Mouse (Mus musculus): ENCODE measurements around the gene Arhgap45.
"Not testable (repeated sequence)": the region's sequence is repeated elsewhere in the genome, so short reads cannot be mapped to it uniquely, and the experiment has no call there.

Arhgap45 gene

DNA sequence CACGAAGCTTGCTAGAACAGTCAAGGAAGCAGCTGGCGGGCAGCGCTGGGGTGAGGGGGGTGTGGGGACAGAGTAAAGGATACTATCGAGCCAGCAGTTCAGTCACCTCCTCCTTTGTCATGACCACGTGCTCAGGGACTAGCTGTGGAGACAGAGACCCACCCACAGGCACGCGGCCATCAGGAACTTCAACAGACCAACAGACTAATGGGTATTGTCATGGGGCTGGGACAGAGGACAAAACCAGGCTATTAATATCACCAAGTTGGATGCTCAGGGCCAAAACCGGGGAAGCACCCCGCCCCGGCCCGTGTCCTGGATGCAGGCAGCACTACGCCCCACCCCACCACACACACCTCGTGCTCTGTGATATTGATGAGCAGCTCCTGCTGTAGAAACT lies 20.4 kb downstream of the Arhgap45 start:
- peak; percentile 48 to 60 for DNase-seq

DNA sequence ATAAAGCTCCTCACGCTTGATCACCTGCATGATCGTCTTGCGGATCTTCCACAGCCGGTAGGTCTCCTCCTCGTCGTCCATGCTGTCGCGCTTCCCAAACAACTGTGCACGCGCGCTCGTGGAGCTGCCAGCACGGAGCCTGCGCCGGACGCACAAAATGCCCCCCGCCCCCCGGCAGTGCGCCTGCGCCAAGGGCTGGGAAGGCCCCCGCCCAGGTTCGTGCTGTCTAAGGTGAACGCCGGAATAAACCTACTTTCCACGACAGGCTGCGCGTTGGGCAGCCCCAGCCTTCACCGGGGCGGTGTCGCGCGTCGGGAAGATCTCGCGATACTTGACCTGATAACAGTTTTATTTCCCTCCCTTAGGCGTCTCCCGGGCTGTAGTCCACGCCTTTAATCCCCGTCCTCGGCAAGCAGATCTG lies 23.1 kb downstream of the Arhgap45 start, which contains the start of gene Polr2e:
TSS of gene Polr2e (minus strand) at position 237 of the 421 bp plus-strand sequence.
- peak; percentile 97 to 98 for DNase-seq

DNA sequence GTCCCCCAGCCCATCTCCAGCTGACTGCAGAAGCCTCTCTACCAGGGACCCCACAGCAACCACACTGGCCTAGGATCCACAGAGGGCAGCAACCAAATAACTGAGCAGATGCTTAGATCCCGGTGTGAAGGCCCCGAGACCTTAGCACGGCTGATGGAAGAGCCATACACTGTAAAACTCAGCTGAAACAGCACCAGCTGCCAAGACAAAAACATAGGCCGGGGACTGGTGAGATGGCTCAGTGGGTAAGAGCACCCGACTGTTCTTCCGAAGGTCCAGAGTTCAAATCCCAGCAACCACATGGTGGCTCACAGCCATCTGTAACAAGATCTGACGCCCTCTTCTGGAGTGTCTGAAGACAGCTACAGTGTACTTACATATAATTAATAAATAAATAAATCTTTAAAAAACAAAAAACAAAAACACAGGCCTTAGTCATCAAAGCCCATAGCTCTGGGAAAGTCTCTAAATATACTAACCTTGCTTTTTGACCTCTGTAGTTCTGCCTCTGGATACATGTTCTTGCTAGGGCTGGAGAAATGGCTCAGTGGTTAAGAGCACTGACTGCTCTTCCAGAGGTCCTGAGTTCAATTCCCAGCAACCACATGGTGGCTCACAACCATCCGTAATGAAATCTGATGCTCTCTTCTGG lies 25.1 kb downstream of the Arhgap45 start:
- not testable (repeated sequence) for DNase-seq

DNA sequence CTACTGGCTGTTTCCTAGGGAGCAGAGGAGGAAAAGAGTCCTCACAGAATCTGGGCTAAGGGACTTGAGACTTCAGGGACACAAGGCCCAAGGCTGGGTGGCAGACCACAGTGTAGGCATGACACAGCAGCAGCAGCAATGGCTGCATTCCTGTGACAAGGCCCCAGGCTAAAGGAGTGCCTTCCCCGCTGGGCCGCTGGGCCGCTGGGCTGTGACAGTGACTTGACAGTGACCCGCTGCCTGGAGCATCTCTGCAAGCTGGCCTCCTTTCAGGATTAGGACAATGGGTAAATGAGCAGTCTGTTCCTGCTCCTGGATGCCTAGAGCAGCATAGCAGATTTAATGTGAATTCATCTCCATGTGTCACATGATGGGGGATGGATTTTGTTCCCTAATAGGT lies 27.6 kb downstream of the Arhgap45 start:
- no peak for DNase-seq

DNA sequence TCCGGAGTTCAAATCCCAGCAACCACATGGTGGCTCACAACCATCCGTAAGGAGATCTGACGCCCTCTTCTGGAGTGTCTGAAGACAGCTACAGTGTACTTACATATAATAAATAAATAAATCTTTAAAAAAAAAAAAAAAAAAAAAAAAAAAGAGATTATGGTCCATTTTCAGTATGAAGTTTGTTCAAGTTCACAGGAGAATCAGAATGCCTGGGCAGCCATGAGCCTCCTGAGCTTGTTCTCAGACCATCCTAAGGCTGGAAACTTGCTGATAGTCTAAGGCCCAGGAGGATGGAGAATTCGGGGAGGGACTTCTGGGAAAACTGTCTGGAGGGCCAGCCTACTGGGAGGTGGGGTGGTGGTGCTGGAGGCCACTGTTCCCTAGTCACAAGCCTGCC lies 28.9 kb downstream of the Arhgap45 start:
- DNase-seq: not testable (repeated sequence)

DNA sequence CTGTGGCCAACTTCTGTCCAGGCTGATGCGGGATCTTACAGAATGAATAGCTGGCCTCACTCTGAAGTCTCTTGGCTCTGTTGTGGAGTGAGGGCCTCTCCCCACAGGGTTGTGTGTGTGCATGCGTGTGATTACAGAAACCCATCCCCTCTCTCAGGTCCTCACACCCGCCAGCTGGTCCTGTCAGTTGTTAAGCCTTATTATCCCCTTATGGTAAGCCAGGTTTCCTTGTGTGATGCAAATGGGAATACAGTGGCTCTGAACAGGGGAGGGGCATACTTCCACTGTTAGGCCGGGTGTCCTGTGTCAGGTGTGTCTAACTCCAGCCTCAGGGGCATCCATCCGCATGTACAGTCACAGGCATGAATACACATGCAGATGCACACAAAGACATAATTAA lies 29.3 kb downstream of the Arhgap45 start:
- DNase-seq: no peak

DNA sequence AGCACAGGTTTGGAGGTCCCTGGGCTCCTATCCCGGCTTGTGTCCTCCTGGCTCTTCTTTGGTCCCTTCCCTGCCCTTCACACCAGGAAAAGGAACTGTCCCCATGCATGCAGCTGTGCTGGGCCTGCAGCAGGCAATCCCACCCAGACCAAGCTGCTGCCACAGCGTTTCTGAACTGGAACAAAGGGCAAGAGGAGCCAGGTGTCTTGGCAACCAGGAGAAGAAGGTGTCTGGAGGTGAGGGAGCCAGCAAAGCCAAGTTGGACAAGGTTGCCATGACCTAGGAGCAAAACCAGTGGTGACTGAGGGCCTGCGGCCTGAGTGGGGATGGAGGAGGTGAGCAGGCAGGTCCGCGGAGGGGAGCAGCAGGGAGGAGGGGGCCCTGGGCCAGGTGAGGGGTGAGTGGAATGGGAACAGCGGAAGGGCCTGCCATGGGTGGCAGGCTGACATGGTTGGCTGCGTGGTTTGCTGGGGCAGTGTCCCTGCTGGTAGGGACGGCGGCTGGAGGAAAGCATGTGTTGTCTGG lies 30.6 kb downstream of the Arhgap45 start, which contains the start of gene Gpx4:
TSS of gene Gpx4 (plus strand) at position 126 of the 525 bp plus-strand sequence.
- peak in 1 of 2 experiments; percentile 56 for DNase-seq

DNA sequence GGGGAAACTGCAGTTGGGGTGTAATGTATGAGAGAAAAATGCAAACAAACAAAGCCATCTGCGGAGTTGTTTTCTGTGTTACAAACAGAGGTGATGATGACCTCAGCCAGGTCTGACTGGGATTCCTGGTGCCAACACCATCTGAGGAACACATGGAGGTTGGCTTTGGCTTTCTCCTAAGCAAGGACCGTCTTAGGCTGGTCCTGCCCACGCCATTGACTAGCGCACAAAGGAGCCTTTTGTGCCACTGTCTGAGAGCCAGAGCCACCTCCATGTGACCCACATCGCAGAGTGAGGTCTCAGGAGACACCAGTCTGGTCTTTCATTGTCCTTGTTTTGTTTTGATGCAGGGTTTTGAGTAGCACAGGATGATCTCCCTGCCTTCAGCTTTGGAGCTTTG lies 31.9 kb downstream of the Arhgap45 start:
- DNase-seq: no peak

DNA sequence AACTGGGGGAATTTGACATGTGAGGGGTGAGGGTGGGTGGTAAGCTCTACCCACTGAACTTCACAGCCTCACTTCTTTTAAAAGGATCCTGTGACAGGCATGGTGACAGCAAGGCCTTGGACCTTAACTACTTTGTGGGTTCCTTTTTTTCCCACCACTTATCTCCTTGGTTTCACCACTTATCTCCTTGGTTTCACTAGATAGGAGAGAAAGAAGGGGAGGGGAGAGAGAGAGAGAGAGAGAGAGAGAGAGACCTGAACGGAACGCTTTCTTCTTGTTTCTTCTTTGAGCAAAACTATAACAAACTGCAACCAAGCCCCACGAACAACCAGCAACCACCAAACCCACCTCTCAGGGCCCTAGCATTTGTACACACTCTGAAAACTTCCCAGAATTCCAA lies 32.4 kb downstream of the Arhgap45 start:
- no peak for DNase-seq

DNA sequence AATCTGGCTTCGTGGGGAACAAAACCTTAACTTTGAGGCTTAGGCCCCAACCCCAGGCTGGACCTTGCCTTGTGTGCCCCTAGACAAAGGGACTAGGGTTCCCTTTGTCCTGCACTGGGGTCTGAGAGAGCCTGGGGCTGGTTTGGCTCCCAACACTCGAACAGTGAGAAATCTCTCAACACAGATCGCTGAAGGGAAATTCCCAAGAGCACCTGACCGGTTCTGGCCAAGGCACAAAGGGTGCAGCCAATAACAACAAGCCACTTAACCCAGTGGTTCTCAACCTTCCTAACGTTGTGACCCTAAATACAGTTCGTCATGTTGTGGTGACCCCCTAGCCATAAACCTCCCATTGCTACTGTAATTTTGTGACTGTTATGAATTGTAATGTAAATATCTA lies 33.8 kb downstream of the Arhgap45 start:
- peak in 1 of 2 experiments; percentile 48 for DNase-seq

DNA sequence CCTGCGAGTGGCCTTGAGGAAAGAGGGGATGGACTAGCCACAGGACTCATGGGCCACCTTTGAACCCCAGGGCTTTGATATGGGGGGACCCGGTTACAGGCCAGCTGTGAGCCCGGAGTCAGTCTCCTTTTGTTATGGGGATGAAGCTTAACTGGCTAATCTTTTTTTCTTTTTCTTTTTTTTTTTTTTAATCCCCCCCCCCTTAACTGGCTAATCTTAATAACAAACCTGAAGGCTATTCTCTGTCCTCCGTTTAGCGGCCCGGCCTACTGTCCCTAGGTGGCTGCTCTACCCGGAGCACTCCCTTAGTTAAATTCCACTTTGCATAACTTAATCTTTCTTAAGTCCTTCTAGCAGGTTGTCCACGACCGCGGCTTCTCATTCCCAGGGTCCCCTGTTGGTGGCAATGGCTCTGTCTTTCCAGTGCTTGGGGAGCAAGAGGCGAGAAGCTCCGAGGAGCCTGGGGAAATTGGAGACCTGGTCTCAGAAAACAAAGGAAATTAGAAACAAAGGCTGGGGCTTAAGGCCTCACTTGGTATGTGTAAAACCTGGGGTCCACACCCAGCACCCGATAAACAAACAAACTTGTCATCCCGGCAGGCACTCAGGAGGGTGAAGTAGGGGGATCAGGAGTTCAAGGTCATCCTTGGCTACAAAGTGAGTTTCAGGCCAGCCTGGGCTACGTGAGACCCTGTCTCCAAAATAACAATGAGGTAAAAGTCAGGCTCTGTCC lies 34.6 kb downstream of the Arhgap45 start:
- DNase-seq: peak in 1 of 2 experiments; percentile 44

DNA sequence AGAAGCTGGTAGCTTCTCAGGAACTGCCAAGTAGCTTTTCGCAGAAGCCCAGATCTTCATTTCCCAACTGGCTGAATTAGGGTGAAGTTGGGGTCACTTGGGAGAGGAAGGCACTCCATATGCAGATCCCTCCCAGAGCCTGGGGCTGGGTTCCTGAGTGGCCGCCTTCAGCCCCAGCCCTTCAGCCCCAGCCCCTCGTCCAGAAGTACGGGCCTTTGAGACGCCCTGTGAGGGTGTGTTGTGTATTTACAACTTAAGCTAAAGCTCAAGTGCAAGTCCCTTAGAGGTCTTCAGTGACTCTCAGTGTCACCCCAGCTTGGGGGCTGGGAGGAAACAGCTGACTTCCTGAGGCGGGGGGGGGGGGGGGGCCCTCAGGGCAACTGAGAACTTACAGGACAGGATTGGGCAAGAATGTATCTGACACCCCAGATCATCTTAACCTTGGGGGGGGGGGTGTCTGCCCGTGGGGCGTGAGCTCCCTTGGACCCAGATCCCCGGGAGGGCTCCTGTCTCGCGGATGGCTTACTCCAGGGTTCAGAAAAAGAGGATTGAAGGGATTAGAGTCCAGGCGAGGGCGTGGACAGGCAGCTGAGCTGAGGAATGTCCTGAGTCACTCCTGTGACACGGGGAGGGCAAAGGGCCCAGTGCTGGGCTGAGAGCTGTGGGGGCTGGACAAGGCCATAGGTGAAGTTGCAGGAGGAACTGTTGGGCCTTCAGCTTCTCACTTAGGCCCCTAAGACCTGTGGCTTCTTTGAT lies 35.3 kb downstream of the Arhgap45 start:
- peak; percentile 91 to 95 for DNase-seq

DNA sequence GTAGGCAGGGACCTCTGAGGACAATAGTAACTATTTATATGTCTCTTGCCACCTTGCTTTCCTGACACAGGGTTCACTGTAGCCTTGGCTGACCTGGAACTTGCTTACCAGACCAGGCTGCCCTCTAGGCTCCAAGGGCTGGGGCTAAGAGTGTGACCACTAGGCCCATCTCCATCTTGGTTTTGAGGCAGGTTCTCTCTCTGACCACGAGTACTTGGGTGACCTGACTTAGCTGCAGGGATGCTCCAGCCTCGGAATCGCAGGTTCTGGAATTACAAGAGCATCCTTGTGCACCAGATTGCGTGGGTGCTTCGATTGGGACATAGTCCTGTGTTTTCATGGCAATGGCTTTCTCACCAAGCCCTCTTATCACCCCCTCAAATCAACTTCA lies 35.9 kb downstream of the Arhgap45 start:
- no peak for DNase-seq

DNA sequence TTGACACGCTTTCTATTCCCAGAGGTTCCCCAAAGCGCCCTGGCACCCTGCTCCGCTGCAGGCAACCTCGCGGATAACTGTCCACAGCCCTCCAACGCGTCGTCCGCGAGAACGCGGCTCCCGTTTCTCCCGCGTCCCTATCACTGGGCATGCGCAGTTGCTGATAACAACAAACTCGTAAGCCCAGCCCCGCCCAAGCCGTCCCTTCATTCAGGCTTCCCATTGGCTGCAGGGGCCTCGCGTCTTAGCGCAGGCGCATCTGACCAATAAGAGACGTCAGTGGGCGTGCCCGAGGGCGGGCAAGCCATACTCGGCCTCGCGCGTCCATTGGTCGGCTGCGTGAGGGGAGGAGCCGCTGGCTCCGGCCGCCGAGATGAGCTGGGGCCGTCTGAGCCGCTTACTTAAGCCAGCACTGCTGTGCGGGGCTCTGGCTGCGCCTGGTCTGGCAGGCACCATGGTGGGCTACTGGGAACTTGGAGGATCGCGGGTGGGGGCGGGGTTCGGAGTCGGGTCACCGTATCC lies 36.9 kb downstream of the Arhgap45 start:
- peak; percentile 100 for DNase-seq

DNA sequence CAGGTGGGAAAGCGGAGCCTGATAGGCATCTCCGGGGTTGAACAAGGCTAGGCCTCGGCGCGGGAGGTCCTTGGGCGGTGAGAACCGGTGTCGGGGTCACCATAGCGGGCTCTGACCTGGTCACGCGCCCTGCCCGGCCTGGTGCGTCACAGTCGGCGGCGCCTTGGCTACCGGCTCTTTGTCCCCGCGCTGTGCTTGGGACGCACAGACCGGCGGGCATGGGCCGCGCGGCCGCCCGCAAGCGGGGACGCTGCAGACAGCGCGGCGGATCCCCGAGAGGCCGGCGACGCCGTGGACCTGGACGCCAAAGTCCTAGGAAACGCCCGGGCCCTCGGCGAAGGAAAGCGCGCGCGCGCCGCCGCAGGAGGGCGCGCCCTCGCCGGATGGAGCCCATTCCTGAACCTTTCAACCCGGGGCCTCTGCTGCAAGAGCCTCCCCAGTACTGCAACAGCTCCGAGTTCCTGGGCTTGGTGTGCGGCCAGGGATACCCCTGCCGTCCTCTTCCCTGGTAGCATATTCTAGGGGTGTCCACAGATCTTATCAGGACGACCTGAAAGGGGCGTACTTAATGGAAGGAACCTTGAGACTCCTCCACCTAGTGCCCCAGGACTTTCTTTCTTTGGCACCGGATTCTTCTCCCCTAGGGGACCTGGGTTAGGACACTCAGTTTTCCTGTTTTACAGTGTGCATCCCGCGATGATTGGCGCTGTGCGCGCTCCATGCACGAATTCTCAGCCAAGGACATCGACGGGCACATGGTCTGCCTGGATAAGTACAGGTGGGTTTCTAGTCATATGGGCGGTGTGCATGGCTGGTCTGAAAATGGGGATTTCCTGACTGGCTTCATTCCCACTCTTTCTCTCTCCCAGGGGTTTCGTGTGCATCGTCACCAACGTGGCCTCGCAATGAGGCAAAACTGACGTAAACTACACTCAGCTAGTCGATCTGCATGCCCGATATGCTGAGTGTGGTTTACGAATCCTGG lies 37.7 kb downstream of the Arhgap45 start:
- peak; percentile 80 to 85 for DNase-seq

DNA sequence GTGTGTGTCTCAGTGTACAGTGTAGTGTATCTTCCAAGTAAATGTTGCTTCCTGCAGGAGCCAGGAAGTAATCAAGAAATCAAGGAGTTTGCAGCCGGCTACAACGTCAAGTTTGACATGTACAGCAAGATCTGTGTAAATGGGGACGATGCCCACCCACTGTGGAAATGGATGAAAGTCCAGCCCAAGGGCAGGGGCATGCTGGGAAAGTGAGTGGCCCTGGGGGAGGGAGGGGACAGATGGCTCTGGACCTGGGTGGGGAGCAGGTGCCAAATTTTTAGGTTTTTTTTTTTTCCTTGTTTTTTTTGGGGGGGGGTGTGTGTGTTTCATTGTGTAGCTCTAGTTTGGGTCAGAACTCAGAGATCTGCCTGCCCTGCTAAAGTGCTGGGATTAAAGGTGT lies 38.5 kb downstream of the Arhgap45 start:
- DNase-seq: not testable (repeated sequence)

DNA sequence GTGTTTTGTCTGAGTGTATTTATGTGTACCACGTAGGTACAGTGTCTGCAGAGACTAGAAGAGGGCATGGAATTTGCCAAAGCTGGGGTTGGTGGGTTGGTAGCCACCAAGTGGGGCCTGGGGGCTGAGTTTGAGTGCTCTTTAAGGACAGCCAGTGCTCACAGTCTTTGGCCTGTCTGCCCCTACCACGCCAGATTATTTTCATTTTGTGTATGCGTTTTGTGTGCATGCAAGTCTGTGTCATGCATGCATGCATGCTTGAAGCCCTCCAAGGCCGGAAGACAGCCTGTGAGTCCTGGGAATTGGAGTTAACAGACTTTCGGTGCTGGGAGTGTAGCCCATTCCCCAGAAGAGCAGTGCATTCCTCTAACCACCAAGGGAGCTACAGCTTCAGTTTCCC lies 38.9 kb downstream of the Arhgap45 start:
- DNase-seq: no peak

DNA sequence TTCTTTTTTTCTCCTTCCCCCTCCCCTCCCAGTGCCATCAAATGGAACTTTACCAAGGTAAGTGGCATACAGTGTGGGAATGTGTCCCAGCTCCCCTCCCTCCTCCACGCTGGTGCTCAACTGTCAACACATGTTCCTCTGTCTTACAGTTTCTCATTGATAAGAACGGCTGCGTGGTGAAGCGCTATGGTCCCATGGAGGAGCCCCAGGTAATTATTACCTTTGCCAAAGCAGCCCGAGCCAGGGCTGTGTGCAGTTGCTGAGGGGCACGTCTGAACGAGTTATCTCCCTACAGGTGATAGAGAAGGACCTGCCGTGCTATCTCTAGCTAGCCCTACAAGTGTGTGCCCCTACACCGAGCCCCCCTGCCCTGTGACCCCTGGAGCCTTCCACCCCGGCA lies 39.4 kb downstream of the Arhgap45 start:
- peak in 1 of 2 experiments; percentile 50 for DNase-seq

DNA sequence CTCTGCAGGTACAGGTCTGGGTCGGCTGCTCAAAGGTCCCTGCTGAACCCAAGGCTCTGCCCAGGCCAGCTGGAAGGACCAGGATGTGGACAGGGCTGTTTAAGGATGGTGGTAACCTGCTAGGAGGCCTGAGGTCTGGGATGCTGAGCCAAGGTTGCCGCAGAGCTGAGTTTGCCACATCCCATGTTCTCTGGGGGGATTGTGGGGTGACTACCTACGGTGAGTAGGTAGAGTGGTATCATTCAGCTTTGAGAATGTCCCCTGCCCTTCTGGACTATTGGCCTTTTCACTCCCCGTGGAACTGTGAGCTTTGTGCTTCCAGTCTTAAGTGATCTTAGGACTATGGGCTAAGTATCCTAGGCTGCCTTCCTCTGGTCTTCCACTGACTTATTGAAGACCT lies 40.1 kb downstream of the Arhgap45 start:
- peak in 1 of 2 experiments; percentile 51 for DNase-seq

DNA sequence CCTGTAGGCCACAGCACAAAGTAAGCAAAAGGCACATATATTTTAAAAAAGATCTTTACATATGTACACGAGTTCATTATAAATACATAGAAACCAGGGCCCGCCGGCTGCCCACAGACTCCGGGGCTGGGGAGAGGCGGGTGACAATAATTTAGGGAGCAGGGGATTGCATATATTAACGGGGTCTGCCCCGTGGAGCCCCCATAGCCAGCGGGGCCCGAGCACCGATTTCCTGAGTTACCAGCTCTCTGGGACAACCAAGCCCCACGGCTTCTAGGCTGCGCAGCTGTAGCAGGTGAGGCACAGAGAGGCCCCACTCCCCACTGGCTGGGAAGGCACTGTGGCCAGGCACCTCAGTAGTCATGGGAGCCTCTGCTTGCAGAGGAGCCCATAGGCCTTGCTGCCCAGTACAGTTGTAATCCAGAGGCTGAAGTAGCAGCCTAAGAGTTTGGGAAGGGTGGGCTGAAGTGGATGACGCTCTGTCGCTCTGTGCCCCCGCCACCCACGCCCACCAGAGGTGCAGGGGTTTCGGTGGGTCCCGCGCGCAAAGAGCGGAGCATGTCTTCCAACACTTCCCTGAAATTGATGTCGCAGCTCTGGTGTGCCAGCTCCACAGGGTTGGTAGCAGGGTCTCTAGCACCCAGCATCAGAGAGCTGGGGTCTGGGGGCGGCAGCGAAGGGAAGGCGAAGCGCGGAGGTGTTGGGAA lies 40.7 kb downstream of the Arhgap45 start:
- DNase-seq: peak in 1 of 2 experiments; percentile 41
